Mouse (Mus musculus): ENCODE data around the gene Zfp987. TPM values are rescaled to one million over a fixed set of nuclear protein-coding genes. Genes with fewer than 3 reads are reported as not detected.

Gene Zfp987
- polyA plus RNA-seq (2012; rRNA removed; ENCODE audit: low replicate concordance), result not detected in 2 replicates

GRCm38 (mm10) chr4:146096998-146097397 is at the start of gene Zfp987:
Zfp987 (plus strand) TSS chr4:146097298.

GRCm38 (mm10) chr4:146156524-146156923 is 59.4 kb downstream of the Zfp987 start, which contains the start of gene Zfp600:
Zfp600 (plus strand) TSS chr4:146156824.

Other genes starting within 250 kb of the Zfp987 start
- gene Zfp986, start 228.5 kb upstream of the Zfp987 start, polyA plus RNA-seq (2012; rRNA removed; ENCODE audit: low replicate concordance), result not detected in 2 replicates
- gene Zfp600, start 59.5 kb downstream of the Zfp987 start, polyA plus RNA-seq (2012; rRNA removed; ENCODE audit: low replicate concordance), result 0.24 TPM in 1 of 2 replicates, not detected in the other

Data from mammary gland, adult 2 months (tissue).